Mouse (Mus musculus) neural tube, embryonic 14.5 days (tissue): ENCODE measurements at regions not wholly inside any gene's neighbourhood (a gene's known extent, or its start where the extent isn't known, plus 50 kb on each side); places are given as distances from the start of the nearest gene placed in this dataset.

Experiments used
- ATAC-seq: fragments of 200-750 bp; cut with Nextera tagmentation; 2 replicates; pipeline ENCODE4 v1.8.0; 2017; ENCODE audit warnings: low read depth, mild to moderate bottlenecking, moderate TSS enrichment, moderate library complexity
- H3K27ac ChIP-seq: fragments of 300-500 bp; sonication (generic); 2 replicates; pipeline ENCODE4 v1.5.1; 2014; ENCODE audit warnings: low read depth, mild to moderate bottlenecking, control low read depth, low read length, moderate library complexity, mixed read lengths
- H3K27me3 ChIP-seq: fragments of 300-500 bp; sonication (generic); 2 replicates; pipeline ENCODE4 v1.6.1; 2014; ENCODE audit warnings: low read length; ENCODE audit not compliant: control insufficient read depth, insufficient read depth
- H3K36me3 ChIP-seq: fragments of 300-500 bp; sonication (generic); 2 replicates; pipeline ENCODE4 v1.6.1; 2014; ENCODE audit warnings: low read length, mixed read lengths; ENCODE audit not compliant: control insufficient read depth, insufficient read depth
- H3K4me1 ChIP-seq: fragments of 300-500 bp; sonication (generic); 2 replicates; pipeline ENCODE4 v1.6.1; 2014; ENCODE audit warnings: low read length; ENCODE audit not compliant: control insufficient read depth, insufficient read depth
- H3K4me2 ChIP-seq: fragments of 300-500 bp; sonication (generic); 2 replicates; pipeline ENCODE4 v1.6.1; 2014; ENCODE audit warnings: mild to moderate bottlenecking, low read depth, low read length, control low read depth
- H3K4me3 ChIP-seq: fragments of 300-500 bp; sonication (generic); 2 replicates; pipeline ENCODE4 v1.5.1; 2014; ENCODE audit warnings: low read depth, low read length, control low read depth, mixed read lengths
- H3K9ac ChIP-seq: fragments of 300-500 bp; sonication (generic); replicated peaks from 2 replicates; pipeline ENCODE4 v1.6.1; 2014; ENCODE audit warnings: low read depth, mild to moderate bottlenecking, control low read depth, low read length, mixed read lengths
- H3K9me3 ChIP-seq: fragments of 300-500 bp; sonication (generic); 2 replicates; pipeline ENCODE4 v1.6.1; 2016; ENCODE audit warnings: low read length; ENCODE audit not compliant: control insufficient read depth
- WGBS: fragments of 180-500 bp; shearing (Covaris S2); extraction: QIAGEN DNeasy Blood & Tissue Kit; methylation state at CpG from one replicate; pipeline ENCODE4 v1.1.7; 2014; 5-methylcytosine and 5-hydroxymethylcytosine counted together

DNA sequence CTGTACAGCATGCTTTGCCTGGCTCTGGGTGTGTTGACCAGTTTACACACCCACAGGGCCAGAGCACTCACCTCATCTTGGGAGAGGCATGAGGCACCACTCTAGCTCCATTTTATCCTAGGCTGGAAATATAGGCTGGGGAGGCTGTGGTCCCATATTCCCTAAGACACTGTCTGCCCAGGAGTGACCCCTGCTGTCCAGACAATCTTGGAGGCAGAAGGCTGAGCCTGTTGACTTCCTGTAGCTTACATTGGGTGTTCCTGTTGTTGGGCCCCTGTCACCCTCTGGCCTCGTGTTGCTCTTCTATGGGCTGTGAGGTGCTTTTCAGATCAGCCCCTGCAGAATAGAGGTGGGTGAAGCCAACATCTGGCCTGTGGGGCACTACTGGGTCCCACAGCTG is 112.3 kb downstream of the Pja1 start:
- no peak for ATAC-seq
- Histone ChIP-seq H3K9me3 (no peaks in the 10 kb centered on the region), H3K27me3 (no peaks in the 10 kb centered on the region)

GRCm38 (mm10) chrX:99358051-99358617 is 112.9 kb downstream of the Pja1 start:
- Histone ChIP-seq H3K36me3 (no peaks in the 10 kb centered on the region), H3K9ac (no peak overlapping the region), H3K9me3 (no peaks in the 10 kb centered on the region), H3K4me1 (no peaks in the 10 kb centered on the region), H3K27ac (no peak overlapping the region), H3K4me3 (no peak overlapping the region), H3K27me3 (no peaks in the 10 kb centered on the region), H3K4me2 (no peak overlapping the region)
- 34% methylated on average over 13 of the region's 13 CpGs for WGBS
- no peak; the same call in 1 of the 2 replicates for ATAC-seq

More for the DNA sequence above, 112.3 kb downstream of the Pja1 start:
- Histone ChIP-seq H3K4me1 (no peaks in the 10 kb centered on the region), H3K9ac (no peak overlapping the region), H3K4me3 (no peak overlapping the region), H3K27ac (no peak overlapping the region), H3K36me3 (no peaks in the 10 kb centered on the region), H3K4me2 (no peak overlapping the region)
- 67% methylated on average over 1 of the region's 1 CpGs for WGBS

- no peak overlapping the region for H3K9ac ChIP-seq
- no peaks in the 10 kb centered on the region; the same call in 1 of the 2 replicates for H3K27me3 ChIP-seq
- H3K36me3 ChIP-seq, result no peaks in the 10 kb centered on the region
- no peak overlapping the region for H3K27ac ChIP-seq
- H3K9me3 ChIP-seq, result no peaks in the 10 kb centered on the region
- WGBS, result 79% methylated on average over 5 of the region's 5 CpGs
- no peak for ATAC-seq
- H3K4me2 ChIP-seq, result no peak overlapping the region
- no peaks in the 10 kb centered on the region for H3K4me1 ChIP-seq
- H3K4me3 ChIP-seq, result no peak overlapping the region
These were observed 115.9 kb downstream of the Pja1 start for GRCm38 (mm10) chrX:99355128-99355527.

GRCm38 (mm10) chrX:99350233-99350632 is 120.8 kb downstream of the Pja1 start:
- no peaks in the 10 kb centered on the region for H3K4me1 ChIP-seq
- WGBS, result 42% methylated on average over 3 of the region's 3 CpGs
- no peak overlapping the region for H3K4me3 ChIP-seq

GRCm38 (mm10) chrX:99340223-99340622 is 130.8 kb downstream of the Pja1 start:
- no peaks in the 10 kb centered on the region for H3K27me3 ChIP-seq
- H3K9ac ChIP-seq, result no peak overlapping the region
- H3K27ac ChIP-seq, result no peak overlapping the region
- H3K36me3 ChIP-seq, result no peaks in the 10 kb centered on the region
- H3K4me1 ChIP-seq, result no peaks in the 10 kb centered on the region
- 76% methylated on average over 6 of the region's 6 CpGs for WGBS
- H3K4me2 ChIP-seq, result no peak overlapping the region
- no peak overlapping the region for H3K4me3 ChIP-seq
- no peak for ATAC-seq
- H3K9me3 ChIP-seq, result no peaks in the 10 kb centered on the region

More at GRCm38 (mm10) chrX:99350233-99350632, 120.8 kb downstream of the Pja1 start:
- Histone ChIP-seq H3K36me3 (no peaks in the 10 kb centered on the region), H3K9ac (no peak overlapping the region), H3K4me2 (no peak overlapping the region), H3K27ac (no peak overlapping the region), H3K27me3 (no peaks in the 10 kb centered on the region; the same call in 1 of the 2 replicates), H3K9me3 (no peaks in the 10 kb centered on the region)
- no peak for ATAC-seq

GRCm38 (mm10) chrX:99339081-99339876 is 131.8 kb downstream of the Pja1 start:
- H3K27ac ChIP-seq, result no peak overlapping the region
- no peaks in the 10 kb centered on the region for H3K27me3 ChIP-seq
- ATAC-seq, result peak; percentile 56; the same call in 1 of the 2 replicates
- H3K4me2 ChIP-seq, result no peak overlapping the region
- H3K4me3 ChIP-seq, result no peak overlapping the region
- H3K9me3 ChIP-seq, result no peaks in the 10 kb centered on the region
- no peak overlapping the region for H3K9ac ChIP-seq
- no peaks in the 10 kb centered on the region for H3K4me1 ChIP-seq
- 24% methylated on average over 7 of the region's 9 CpGs for WGBS
- H3K36me3 ChIP-seq, result no peaks in the 10 kb centered on the region

DNA sequence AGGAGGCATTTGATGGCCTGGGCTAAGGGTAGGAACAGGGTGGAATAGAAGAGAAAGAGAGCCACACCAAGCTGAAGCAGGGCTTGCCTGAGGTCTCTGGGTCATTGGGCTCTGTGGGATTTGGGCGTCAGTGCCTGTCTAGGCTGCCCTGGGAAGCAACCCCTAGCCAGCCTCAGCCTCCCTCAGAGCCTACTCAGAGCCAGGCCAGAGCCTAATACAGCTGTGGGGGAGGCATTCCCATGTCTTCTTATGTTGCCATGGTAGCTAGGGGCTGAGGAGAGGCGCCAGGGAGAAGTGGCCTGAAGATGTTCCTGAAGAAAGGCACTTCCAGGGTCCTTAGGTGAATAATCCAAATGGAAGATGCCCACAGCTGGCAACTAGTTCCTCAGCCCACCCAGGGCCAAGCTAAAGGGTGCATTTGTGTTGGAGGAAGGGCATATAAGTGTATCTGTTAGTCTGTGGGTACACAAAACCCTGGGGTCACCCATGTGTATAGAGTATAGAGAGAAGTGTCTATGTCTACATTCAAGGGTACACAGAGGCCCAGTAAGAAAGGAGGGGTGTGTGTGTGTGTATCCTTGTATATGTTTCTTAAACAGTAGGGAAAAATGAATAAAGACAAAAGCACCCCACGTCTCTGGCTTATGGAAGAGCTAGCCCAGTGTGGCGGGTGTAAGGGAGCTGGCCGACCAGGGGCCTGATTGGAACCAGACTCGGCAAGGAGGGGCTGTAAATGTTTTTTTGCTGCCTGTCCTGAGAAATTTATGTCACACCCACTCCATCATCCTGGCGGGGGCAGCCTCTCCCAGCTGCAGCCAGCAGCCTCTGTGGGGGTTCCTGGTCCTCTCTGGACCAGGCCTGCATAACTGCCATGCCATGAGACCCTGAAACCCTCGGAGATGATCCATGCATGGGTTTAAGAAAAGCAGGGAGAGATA is 134.2 kb downstream of the Pja1 start:
- Histone ChIP-seq H3K27me3 (no peaks in the 10 kb centered on the region), H3K9me3 (no peaks in the 10 kb centered on the region), H3K4me2 (no peak overlapping the region), H3K4me3 (no peak overlapping the region), H3K36me3 (no peaks in the 10 kb centered on the region), H3K4me1 (no peaks in the 10 kb centered on the region), H3K27ac (no peak overlapping the region), H3K9ac (no peak overlapping the region)
- ATAC-seq, result no peak
- 46% methylated on average over 8 of the region's 8 CpGs for WGBS

DNA sequence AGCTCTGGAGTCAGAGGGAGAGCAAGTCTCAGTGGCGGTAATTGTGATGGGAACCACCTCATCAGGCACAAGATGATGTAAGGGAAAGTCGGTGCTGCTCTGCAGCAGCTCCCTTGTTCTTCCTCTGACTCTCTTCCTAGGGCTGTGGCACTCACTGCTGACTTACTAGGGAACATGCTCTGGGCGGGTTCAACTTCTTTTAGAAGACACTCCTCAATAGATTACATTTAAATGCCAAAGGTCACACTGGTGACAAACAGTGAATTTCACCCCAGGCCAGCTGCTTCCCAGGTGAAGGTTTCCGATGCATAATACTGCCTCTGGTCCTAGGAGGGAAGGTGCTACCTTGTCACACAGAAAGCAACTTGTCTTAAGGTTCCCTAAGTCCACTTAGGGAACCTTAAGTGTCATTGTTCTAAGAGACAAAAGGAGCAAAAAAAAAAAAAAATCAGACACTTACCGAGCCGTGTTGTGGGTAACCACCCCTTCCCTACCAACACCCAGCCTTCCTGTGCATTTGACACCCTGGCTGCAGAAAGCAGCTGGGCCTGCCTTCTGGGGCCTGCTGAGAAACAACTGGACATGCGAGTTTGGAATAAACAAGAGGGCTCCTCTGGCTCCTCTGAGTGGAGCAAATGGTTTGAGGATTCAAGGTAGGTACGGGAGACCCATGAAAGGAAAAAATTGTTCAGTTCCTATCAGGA is 135.0 kb downstream of the Pja1 start:
- Histone ChIP-seq H3K4me1 (no peaks in the 10 kb centered on the region), H3K4me3 (no peak overlapping the region), H3K4me2 (no peak overlapping the region), H3K36me3 (no peaks in the 10 kb centered on the region), H3K27ac (no peak overlapping the region), H3K9ac (no peak overlapping the region), H3K27me3 (no peaks in the 10 kb centered on the region), H3K9me3 (no peaks in the 10 kb centered on the region)
- WGBS, result 54% methylated on average over 8 of the region's 8 CpGs
- no peak for ATAC-seq
